Mouse (Mus musculus) hindbrain, embryonic 15.5 days (tissue): Measurements from ENCODE around the gene Snn. TPM values are rescaled to one million over a fixed set of nuclear protein-coding genes. Genes with fewer than 3 reads are reported as not detected.

ENCODE experiments used
- ATAC-seq: fragments of 200-750 bp; cut with Nextera tagmentation; 2 replicates; pipeline ENCODE4 v1.8.0; 2017; ENCODE audit warnings: low read depth, moderate number of reproducible peaks, moderate TSS enrichment; ENCODE audit not compliant: low FRiP score
- H3K27ac ChIP-seq: fragments of 300-500 bp; sonication (generic); replicated peaks from 2 replicates; pipeline ENCODE4 v1.5.1; 2015; ENCODE audit warnings: mild to moderate bottlenecking, inconsistent platforms
- H3K27me3 ChIP-seq: fragments of 300-500 bp; sonication (generic); 2 replicates; pipeline ENCODE4 v1.6.1; 2015; ENCODE audit warnings: control low read depth, inconsistent platforms
- H3K36me3 ChIP-seq: fragments of 300-500 bp; sonication (generic); 2 replicates; pipeline ENCODE4 v1.6.1; 2015; ENCODE audit warnings: control low read depth, inconsistent platforms
- H3K4me1 ChIP-seq: fragments of 300-500 bp; sonication (generic); replicated peaks from 2 replicates; pipeline ENCODE4 v1.6.1; 2015; ENCODE audit warnings: control low read depth, inconsistent platforms
- H3K4me2 ChIP-seq: fragments of 300-500 bp; sonication (generic); 2 replicates; pipeline ENCODE4 v1.6.1; 2015; ENCODE audit warnings: moderate library complexity, mild to moderate bottlenecking, inconsistent platforms
- H3K4me3 ChIP-seq: fragments of 300-500 bp; sonication (generic); 2 replicates; pipeline ENCODE4 v1.5.1; 2015; ENCODE audit warnings: mild to moderate bottlenecking, inconsistent platforms
- H3K9ac ChIP-seq: fragments of 300-500 bp; sonication (generic); 2 replicates; pipeline ENCODE4 v1.6.1; 2015; ENCODE audit warnings: inconsistent platforms
- H3K9me3 ChIP-seq: fragments of 300-500 bp; sonication (generic); 2 replicates; pipeline ENCODE4 v1.6.1; 2016; ENCODE audit warnings: control low read depth, inconsistent platforms
- WGBS: fragments of 180-500 bp; shearing (Covaris S2); methylation state at CpG from one replicate; pipeline ENCODE4 v1.1.7; 2015; 5-methylcytosine and 5-hydroxymethylcytosine counted together
- polyA plus RNA-seq: library from polyadenylated mRNA; unstranded; fragments of >200 nt; fragmentation: Nextera tagmentation; extraction: Ambion mirVana; gene quantifications from 2 replicates; pipeline ENCODE4 v1.2.1, GENCODE M21; 2015

Gene Snn
- polyA plus RNA-seq, 1 experiment from 2014 or later, result 133 TPM

- H3K9ac ChIP-seq, result no peak overlapping the region
- peaks cover 29% of the 10 kb centered on the region for H3K36me3 ChIP-seq
- H3K4me3 ChIP-seq, result no peak overlapping the region
- H3K27ac ChIP-seq, result no peak overlapping the region
- WGBS, result 72% methylated on average over 4 of the region's 4 CpGs
- peaks cover 13% of the 10 kb centered on the region for H3K4me1 ChIP-seq
- no peaks in the 10 kb centered on the region for H3K9me3 ChIP-seq
- no peak overlapping the region for H3K4me2 ChIP-seq
- no peaks in the 10 kb centered on the region for H3K27me3 ChIP-seq
- ATAC-seq, result no peak
Measured at GRCm38 (mm10) chr16:11092061-11092460, 31.3 kb downstream of the Snn start.

GRCm38 (mm10) chr16:11092523-11092922 lies 31.8 kb downstream of the Snn start:
- H3K9me3 ChIP-seq, result no peaks in the 10 kb centered on the region
- no peak overlapping the region for H3K4me2 ChIP-seq
- no peaks in the 10 kb centered on the region for H3K27me3 ChIP-seq
- no peak overlapping the region for H3K27ac ChIP-seq
- no peak overlapping the region for H3K4me3 ChIP-seq
- H3K4me1 ChIP-seq, result peaks cover 9% of the 10 kb centered on the region
- no peak for ATAC-seq
- H3K36me3 ChIP-seq, result peaks cover 24% of the 10 kb centered on the region
- WGBS, result 80% methylated on average over 3 of the region's 3 CpGs
- no peak overlapping the region for H3K9ac ChIP-seq

DNA sequence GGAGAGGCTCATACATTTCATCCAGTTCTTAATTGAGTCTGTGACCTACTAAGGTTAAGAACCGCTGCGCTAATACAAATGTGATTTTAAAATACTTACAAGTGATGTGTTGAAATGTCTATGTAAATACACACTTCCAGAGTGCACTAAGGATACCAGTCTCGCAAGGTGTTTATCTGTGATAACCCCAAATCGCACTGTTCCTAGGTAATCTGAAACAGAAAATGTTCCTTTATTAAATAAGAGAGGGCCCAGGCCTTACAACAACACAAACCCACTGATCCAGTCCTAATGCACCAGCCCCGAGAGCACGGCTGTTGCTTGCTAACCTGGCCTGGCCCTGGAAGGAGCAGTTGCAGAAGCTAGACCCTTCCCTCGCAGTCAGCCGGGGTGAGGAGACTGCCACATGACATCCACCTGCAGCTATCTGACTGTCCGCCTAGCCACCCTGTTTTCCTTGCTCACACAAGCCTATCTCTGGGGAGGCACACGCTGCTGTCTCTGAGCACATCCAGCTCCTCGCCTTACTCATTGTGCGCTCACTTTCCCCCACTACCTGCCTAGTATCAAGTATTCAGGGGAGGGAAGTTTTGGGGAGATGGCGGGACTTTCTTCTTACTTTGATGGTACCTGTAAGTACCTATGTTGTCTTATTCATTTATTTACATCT lies 33.1 kb downstream of the Snn start:
- Histone ChIP-seq H3K9me3 (no peaks in the 10 kb centered on the region), H3K27ac (no peak overlapping the region), H3K4me1 (no peaks in the 10 kb centered on the region), H3K4me3 (no peak overlapping the region), H3K9ac (no peak overlapping the region), H3K4me2 (no peak overlapping the region), H3K27me3 (no peaks in the 10 kb centered on the region), H3K36me3 (peaks cover 12% of the 10 kb centered on the region)
- 93% methylated on average over 13 of the region's 13 CpGs for WGBS
- no peak for ATAC-seq

DNA sequence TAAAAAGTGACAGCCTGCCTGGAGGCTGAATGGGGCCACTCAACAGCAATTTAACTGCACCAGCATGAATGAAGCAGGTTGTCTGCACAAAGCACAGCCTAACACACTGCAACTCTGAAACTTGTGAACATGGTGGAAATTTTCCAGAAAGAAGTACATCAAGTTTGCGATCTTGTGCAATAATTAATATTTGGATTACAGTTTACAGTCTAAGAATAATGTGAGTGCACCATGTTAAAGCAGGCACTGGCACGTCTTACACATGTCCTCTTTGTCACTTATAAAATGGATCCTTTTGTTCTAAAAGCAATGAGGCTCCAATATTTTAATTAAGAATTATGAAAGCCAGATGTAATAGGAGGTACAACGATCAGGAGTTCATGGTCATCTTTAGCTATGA lies 36.6 kb downstream of the Snn start:
- H3K36me3 ChIP-seq, result no peaks in the 10 kb centered on the region; the same call in 1 of the 2 replicates
- no peak overlapping the region for H3K9ac ChIP-seq
- no peak overlapping the region for H3K27ac ChIP-seq
- no peak overlapping the region for H3K4me3 ChIP-seq
- no peaks in the 10 kb centered on the region for H3K4me1 ChIP-seq
- no peak for ATAC-seq
- 87% methylated on average over 3 of the region's 3 CpGs for WGBS
- no peak overlapping the region for H3K4me2 ChIP-seq
- no peaks in the 10 kb centered on the region for H3K27me3 ChIP-seq
- no peaks in the 10 kb centered on the region for H3K9me3 ChIP-seq

GRCm38 (mm10) chr16:11104905-11105304 lies 44.2 kb downstream of the Snn start:
- Histone ChIP-seq H3K9ac (no peak overlapping the region), H3K36me3 (peaks cover 16% of the 10 kb centered on the region; the same call in 1 of the 2 replicates), H3K9me3 (no peaks in the 10 kb centered on the region), H3K4me1 (no peaks in the 10 kb centered on the region), H3K27me3 (no peaks in the 10 kb centered on the region), H3K4me2 (no peak overlapping the region), H3K4me3 (no peak overlapping the region), H3K27ac (no peak overlapping the region)
- ATAC-seq, result no peak
- 82% methylated on average over 1 of the region's 1 CpGs for WGBS

- Histone ChIP-seq H3K4me1 (no peaks in the 10 kb centered on the region), H3K36me3 (peaks cover 17% of the 10 kb centered on the region; the same call in 1 of the 2 replicates), H3K9ac (no peak overlapping the region), H3K4me2 (no peak overlapping the region), H3K27ac (no peak overlapping the region), H3K27me3 (no peaks in the 10 kb centered on the region), H3K4me3 (no peak overlapping the region), H3K9me3 (no peaks in the 10 kb centered on the region)
- WGBS, result 74% methylated on average over 4 of the region's 4 CpGs
- no peak for ATAC-seq
Measured at GRCm38 (mm10) chr16:11109198-11109740, 48.5 kb downstream of the Snn start.

GRCm38 (mm10) chr16:11122625-11123024 lies 61.9 kb downstream of the Snn start:
- Histone ChIP-seq H3K4me3 (no peak overlapping the region), H3K4me1 (no peaks in the 10 kb centered on the region), H3K36me3 (peaks cover 39% of the 10 kb centered on the region), H3K4me2 (no peak overlapping the region), H3K27me3 (no peaks in the 10 kb centered on the region), H3K9ac (no peak overlapping the region), H3K9me3 (no peaks in the 10 kb centered on the region), H3K27ac (no peak overlapping the region)
- WGBS, result 96% methylated on average over 2 of the region's 2 CpGs
- ATAC-seq, result no peak

DNA sequence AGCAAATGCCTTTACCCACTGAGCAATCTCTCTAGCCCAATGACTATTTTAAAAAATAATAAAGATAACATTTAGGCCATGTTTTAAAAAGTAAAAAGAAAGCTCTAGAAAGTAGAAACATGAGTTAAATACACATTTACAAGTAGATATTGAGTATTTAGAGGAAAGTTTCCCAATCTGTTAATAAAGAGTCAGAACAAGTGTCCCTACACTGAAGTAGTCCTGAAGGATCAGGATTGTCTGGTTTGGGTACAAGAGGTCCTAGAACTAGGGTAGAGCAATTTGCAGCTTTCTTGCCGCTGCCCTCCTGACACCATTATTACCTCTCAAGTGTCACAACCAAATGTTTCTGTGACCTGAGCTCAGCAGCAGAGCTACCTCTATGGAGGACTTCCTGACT lies 63.4 kb downstream of the Snn start:
- H3K4me2 ChIP-seq, result no peak overlapping the region
- no peaks in the 10 kb centered on the region for H3K9me3 ChIP-seq
- H3K27me3 ChIP-seq, result no peaks in the 10 kb centered on the region
- ATAC-seq, result no peak
- H3K9ac ChIP-seq, result no peak overlapping the region
- no peaks in the 10 kb centered on the region for H3K4me1 ChIP-seq
- no peak overlapping the region for H3K27ac ChIP-seq
- peaks cover 35% of the 10 kb centered on the region for H3K36me3 ChIP-seq
- WGBS, result 94% methylated on average over 1 of the region's 1 CpGs
- no peak overlapping the region for H3K4me3 ChIP-seq

Other genes starting within 250 kb of the Snn start
- not detected in 2 replicates for gene Gm11172, start 248.0 kb upstream of the Snn start, polyA plus RNA-seq
- 0.74 and 0.81 TPM in 2 replicates for gene Rmi2, start 225.9 kb upstream of the Snn start, polyA plus RNA-seq
- 30.1 and 32.2 TPM in 2 replicates for gene Litaf, start 5.2 kb downstream of the Snn start, polyA plus RNA-seq
- 30.4 and 32.6 TPM in 2 replicates for gene Txndc11, start 73.7 kb downstream of the Snn start, polyA plus RNA-seq
- 70.1 and 73.8 TPM in 2 replicates for gene Zc3h7a, start 115.4 kb downstream of the Snn start, polyA plus RNA-seq
- gene Rsl1d1, start 142.4 kb downstream of the Snn start, polyA plus RNA-seq, result 119 and 130 TPM in 2 replicates
- gene Gspt1, start 193.4 kb downstream of the Snn start, polyA plus RNA-seq, result 49.5 and 51.2 TPM in 2 replicates